Mouse (Mus musculus) CH12.LX (cell line): ENCODE measurements around the gene Bmp8a. TPM values are rescaled to one million over a fixed set of nuclear protein-coding genes. Genes with fewer than 3 reads are reported as not detected.
A peak's percentile ranks its signal among the peaks of the same experiment; 100 is the strongest.

Experiments used
- DNase-seq: peaks from one replicate; pipeline ENCODE4 v3.0.0-alpha.2; 2013; ENCODE audit errors: extremely low read depth
- H3K27ac ChIP-seq: 2 replicates; pipeline ENCODE4 v1.5.1; 2012; ENCODE audit warnings: low read depth, mild to moderate bottlenecking, control low read depth, moderate library complexity; ENCODE audit not compliant: insufficient read depth
- H3K27me3 ChIP-seq: replicated peaks from 2 replicates; pipeline ENCODE3; 2012; ENCODE audit warnings: inconsistent platforms
- H3K36me3 ChIP-seq, 2 experiments: replicated peaks in 1 of 2; 2 replicates each; pipeline versions ENCODE3 to v1.6.1; 2012; ENCODE audit warnings: inconsistent platforms in 1 of 2, low read length in 1 of 2, mild to moderate bottlenecking in 1 of 2, mixed read lengths in 1 of 2, moderate library complexity in 1 of 2; ENCODE audit not compliant: control insufficient read depth in 1 of 2, insufficient read depth in 1 of 2
- H3K4me1 ChIP-seq, 2 experiments: 2 replicates each; pipeline ENCODE4 v1.6.1; 2012; ENCODE audit warnings: inconsistent platforms in 1 of 2, moderate library complexity in 1 of 2; ENCODE audit not compliant: insufficient read depth in 2 of 2, control insufficient read depth in 1 of 2
- H3K4me2 ChIP-seq: 2 replicates; pipeline ENCODE4 v1.6.1; 2012; ENCODE audit warnings: low read depth, mild to moderate bottlenecking, control low read depth; ENCODE audit not compliant: poor library complexity, insufficient read depth, severe bottlenecking
- H3K4me3 ChIP-seq, 3 experiments: fragments of 150-350 bp in 1 of 3; sonication (generic) in 1 of 3; replicated peaks in 1 of 3; 2 replicates each; pipeline versions ENCODE3 to v1.5.1; 2011 to 2012; ENCODE audit warnings: low read depth in 2 of 3, low read length in 2 of 3, mild to moderate bottlenecking in 2 of 3, moderate library complexity in 2 of 3, control low read depth in 1 of 3, improper control_type of control experiment in 1 of 3, inconsistent platforms in 1 of 3, mixed read lengths in 1 of 3; ENCODE audit not compliant: poor library complexity in 1 of 3
- H3K79me2 ChIP-seq: replicated peaks from 2 replicates; pipeline ENCODE4 v1.6.1; 2012; ENCODE audit warnings: mild to moderate bottlenecking, moderate library complexity; ENCODE audit not compliant: control insufficient read depth, poor library complexity, insufficient read depth, severe bottlenecking; ENCODE audit errors: extremely low read depth
- H3K9ac ChIP-seq: 2 replicates; pipeline ENCODE4 v1.6.1; 2012; ENCODE audit warnings: low read depth, mild to moderate bottlenecking, control low read depth, moderate library complexity; ENCODE audit not compliant: insufficient read depth
- H3K9me3 ChIP-seq: replicated peaks from 2 replicates; pipeline ENCODE3; 2012; ENCODE audit warnings: low read length, inconsistent platforms, mixed read lengths
- BHLHE40 ChIP-seq: IDR thresholded peaks from 2 replicates; pipeline ENCODE4 v1.6.1; 2011; ENCODE audit warnings: mild to moderate bottlenecking, low read depth, low read length, improper control_type of control experiment
- CHD1 ChIP-seq: IDR thresholded peaks from 2 replicates; pipeline ENCODE4 v1.6.1; 2012; ENCODE audit warnings: low read depth, low read length, improper control_type of control experiment, inconsistent platforms
- CHD2 ChIP-seq: IDR thresholded peaks from 2 replicates; pipeline ENCODE4 v1.6.1; 2011; ENCODE audit warnings: low read length, improper control_type of control experiment
- CTCF ChIP-seq, 2 experiments: IDR thresholded peaks in 1 of 2; conservative IDR thresholded peaks in 1 of 2; 2 replicates each; pipeline ENCODE4 v1.5.1; 2011 to 2012; ENCODE audit warnings: low read depth in 2 of 2, low read length in 2 of 2, improper control_type of control experiment in 1 of 2, inconsistent platforms in 1 of 2, mild to moderate bottlenecking in 1 of 2, moderate library complexity in 1 of 2
- EP300 ChIP-seq: IDR thresholded peaks from 2 replicates; pipeline ENCODE4 v1.6.1; 2011; ENCODE audit warnings: low read length, improper control_type of control experiment
- ETS1 ChIP-seq: conservative IDR thresholded peaks from 2 replicates; pipeline ENCODE4 v1.6.1; 2012; ENCODE audit warnings: low read depth, mild to moderate bottlenecking, inconsistent platforms, low read length, improper control_type of control experiment, moderate library complexity
- GABPA ChIP-seq: IDR thresholded peaks from 2 replicates; pipeline ENCODE4 v1.6.1; 2012; ENCODE audit warnings: low read depth, low read length, improper control_type of control experiment, inconsistent platforms; ENCODE audit not compliant: insufficient replicate concordance
- HCFC1 ChIP-seq: IDR thresholded peaks from 2 replicates; pipeline ENCODE4 v1.6.1; 2012; ENCODE audit warnings: low read depth, mild to moderate bottlenecking, inconsistent platforms, low read length, improper control_type of control experiment
- JUN ChIP-seq: IDR thresholded peaks from 2 replicates; pipeline ENCODE4 v1.6.1; 2011; ENCODE audit warnings: low read depth, mild to moderate bottlenecking, low read length, improper control_type of control experiment, moderate library complexity; ENCODE audit not compliant: insufficient read depth
- JUND ChIP-seq: conservative IDR thresholded peaks from 2 replicates; pipeline ENCODE4 v1.6.1; 2011; ENCODE audit warnings: low read depth, low read length, improper control_type of control experiment
- KAT2A ChIP-seq: IDR thresholded peaks from 2 replicates; pipeline ENCODE4 v1.6.1; 2012; ENCODE audit warnings: low read length, improper control_type of control experiment, inconsistent platforms; ENCODE audit not compliant: insufficient replicate concordance
- MAFK ChIP-seq: IDR thresholded peaks from 2 replicates; pipeline ENCODE4 v1.6.1; 2011; ENCODE audit warnings: low read length, improper control_type of control experiment; ENCODE audit not compliant: insufficient replicate concordance
- MAZ ChIP-seq: IDR thresholded peaks from 2 replicates; pipeline ENCODE4 v1.6.1; 2012; ENCODE audit warnings: low read depth, mild to moderate bottlenecking, inconsistent platforms, low read length, improper control_type of control experiment, moderate library complexity
- MXI1 ChIP-seq: IDR thresholded peaks from 2 replicates; pipeline ENCODE4 v1.6.1; 2011; ENCODE audit warnings: mild to moderate bottlenecking, low read depth, low read length, improper control_type of control experiment
- MYC ChIP-seq: IDR thresholded peaks from 2 replicates; pipeline ENCODE4 v1.6.1; 2011; ENCODE audit warnings: low read depth, mild to moderate bottlenecking, improper control_type of control experiment, low read length
- NELFE ChIP-seq: IDR thresholded peaks from 2 replicates; pipeline ENCODE4 v1.6.1; 2011; ENCODE audit warnings: low read depth, low read length, improper control_type of control experiment
- POLR2AphosphoS2 ChIP-seq: IDR thresholded peaks from 2 replicates; pipeline ENCODE4 v1.6.1; 2011; ENCODE audit warnings: low read depth, low read length, improper control_type of control experiment
- RAD21 ChIP-seq: IDR thresholded peaks from 2 replicates; pipeline ENCODE4 v1.6.1; 2011; ENCODE audit warnings: low read depth, mild to moderate bottlenecking, low read length, improper control_type of control experiment, moderate library complexity
- SIN3A ChIP-seq: IDR thresholded peaks from 2 replicates; pipeline ENCODE4 v1.6.1; 2012; ENCODE audit warnings: low read length, improper control_type of control experiment, inconsistent platforms
- SMC3 ChIP-seq: IDR thresholded peaks from 2 replicates; pipeline ENCODE4 v1.6.1; 2011; ENCODE audit warnings: low read depth, low read length, improper control_type of control experiment
- UBTF ChIP-seq: IDR thresholded peaks from 2 replicates; pipeline ENCODE4 v1.6.1; 2012; ENCODE audit warnings: low read depth, mild to moderate bottlenecking, inconsistent platforms, low read length, improper control_type of control experiment, moderate library complexity
- USF1 ChIP-seq: IDR thresholded peaks from 2 replicates; pipeline ENCODE4 v1.6.1; 2014; ENCODE audit warnings: low read depth, mild to moderate bottlenecking, inconsistent platforms, low read length, improper control_type of control experiment
- ZC3H11A ChIP-seq: IDR thresholded peaks from 2 replicates; pipeline ENCODE4 v1.6.1; 2012; ENCODE audit warnings: low read depth, mild to moderate bottlenecking, inconsistent platforms, low read length, improper control_type of control experiment
- ZKSCAN1 ChIP-seq: IDR thresholded peaks from 2 replicates; pipeline ENCODE4 v1.6.1; 2012; ENCODE audit warnings: low read depth, inconsistent platforms, low read length, improper control_type of control experiment, borderline replicate concordance
- dilution Hi-C: fragments of 300-500 bp; cut with MboI; formaldehyde crosslinking; loops from 2 replicates; pipeline ENCODE4 v1.14.3; 2020; ENCODE audit warnings: low sequenced_read_pairs; ENCODE audit not compliant: extremely low pct_unique_long_range_greater_than_20kb, extremely low pct_ligation_motif_present
- in situ Hi-C: fragments of 300-500 bp; cut with MboI; formaldehyde crosslinking; loops from 3 replicates; pipeline ENCODE4 v1.14.3; 2019; ENCODE audit warnings: low sequenced_read_pairs, low pct_ligation_motif_present, low pct_unique_long_range_greater_than_20kb, mixed read lengths
- polyA plus RNA-seq: library from polyadenylated mRNA; unstranded; fragments of >175 nt; gene quantifications from 2 replicates; pipeline ENCODE4 v1.2.1, GENCODE M21; 2012; ENCODE audit warnings: low read depth; ENCODE audit not compliant: insufficient read length
- total RNA-seq, 2 experiments: library from RNA; depleted of rRNA; stranded (reverse); fragments of 300-350 nt in 1 of 2; fragments of >200 nt in 1 of 2; gene quantifications; 2 replicates each; pipeline ENCODE4 v1.2.3; 2012 to 2014

Bmp8a gene
- total and polyA plus RNA-seq, 3 experiments: 0.30 to 0.76 (median 0.68) TPM

DNA sequence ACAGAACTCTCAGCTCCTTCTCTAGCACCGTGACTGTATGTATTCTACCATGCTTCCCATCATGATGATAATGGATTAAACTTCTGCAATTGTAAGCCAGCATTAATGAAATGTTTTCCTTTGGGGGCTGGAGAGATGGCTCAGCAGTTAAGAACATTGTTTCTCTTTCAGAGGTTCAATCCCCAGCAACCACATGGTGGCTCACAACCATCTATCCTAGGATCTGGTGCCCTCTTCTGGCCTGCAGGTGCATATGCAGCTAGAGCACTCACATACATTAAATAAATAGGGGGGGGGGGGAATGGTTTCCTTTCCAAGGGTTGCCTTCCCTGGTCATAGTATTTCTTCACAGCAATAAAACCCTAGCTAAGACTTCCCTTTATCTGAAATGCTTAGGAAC, 49.1 kb upstream of the Bmp8a start:
- Histone ChIP-seq H3K4me2 (no peak overlapping the region), H3K79me2 (no peaks in the 10 kb centered on the region), H3K4me1 (peaks cover 12 to 53% of the 10 kb centered on the region in 2 experiments), H3K9me3 (no peaks in the 10 kb centered on the region), H3K27ac (no peak overlapping the region; the same call in 1 of the 2 replicates), H3K27me3 (no peaks in the 10 kb centered on the region), H3K36me3 (peaks cover 32 to 78% of the 10 kb centered on the region in 2 experiments), H3K4me3 (no peak overlapping the region), H3K9ac (no peak overlapping the region)
- dilution Hi-C loops (no loop called here), in situ Hi-C loops (no loop called here)
- peak; percentile 63 for TF ChIP-seq SMC3
- TF ChIP-seq CHD2: no peak
- TF ChIP-seq NELFE: peak; percentile 30; the same call in 1 of the 2 replicates
- no peak for TF ChIP-seq EP300
- no peak for TF ChIP-seq ETS1
- TF ChIP-seq RAD21: peak; percentile 54
- TF ChIP-seq JUND: no peak
- TF ChIP-seq POLR2AphosphoS2: no peak
- TF ChIP-seq SIN3A: no peak
- no peak for TF ChIP-seq BHLHE40
- TF ChIP-seq MAFK: no peak
- no peak for TF ChIP-seq HCFC1
- TF ChIP-seq MXI1: 0 out of 2 replicates have a peak, but pooled peaks have one; percentile 29
- no peak for TF ChIP-seq GABPA
- TF ChIP-seq CHD1: no peak
- TF ChIP-seq UBTF: no peak
- TF ChIP-seq CTCF (conservative IDR thresholded peaks at IDR 0.05 in 1 of 2, IDR thresholded peaks at IDR 0.05 in 1 of 2; ENCODE audit: low read depth in 2 of 2, low read length in 2 of 2): peak; percentile 31 to 87; a peak in 3 of 4 replicates
- TF ChIP-seq ZKSCAN1: no peak
- no peak for TF ChIP-seq JUN
- TF ChIP-seq MYC: peak; percentile 89
- TF ChIP-seq MAZ: no peak
- no peak for TF ChIP-seq KAT2A
- no peak for TF ChIP-seq USF1
- TF ChIP-seq ZC3H11A: peak; percentile 18; the same call in 1 of the 2 replicates
- DNase-seq: peak; percentile 60
